Mouse (Mus musculus): Measurements from ENCODE around the gene Tomm6.

GRCm38 (mm10) chr17:47663009-47663713, 25.0 kb downstream of the Tomm6 start:
- TF ChIP-seq CTCF (IDR thresholded peaks at IDR 0.05; ENCODE audit: low read depth, low read length) = no peak
- TF ChIP-seq POLR2A (IDR thresholded peaks at IDR 0.05; ENCODE audit: insufficient read depth, low read length) = no peak

Data from ES-Bruce4 (cell line).